Mouse (Mus musculus): ENCODE measurements around the gene Rimbp2. TPM values are rescaled to one million over a fixed set of nuclear protein-coding genes. Genes with fewer than 3 reads are reported as not detected.

Gene Rimbp2
- polyA plus RNA-seq, 1 experiment from 2014 or later: 2.2 TPM

- Histone ChIP-seq H3K4me3 (no peak overlapping the region), H3K9me3 (replicated peaks) (no peaks in the 10 kb centered on the region), H3K4me1 (no peaks in the 10 kb centered on the region), H3K9ac (no peak overlapping the region), H3K27ac (no peak overlapping the region), H3K27me3 (no peaks in the 10 kb centered on the region), H3K4me2 (replicated peaks) (no peak overlapping the region), H3K36me3 (no peaks in the 10 kb centered on the region)
- 61% methylated on average over 8 of the region's 8 CpGs for WGBS
- no peak for ATAC-seq (ENCODE audit: low FRiP score)
These were observed 119.2 kb downstream of the Rimbp2 start for GRCm38 (mm10) chr5:128834126-128834525.

GRCm38 (mm10) chr5:128822843-128823242, 130.4 kb downstream of the Rimbp2 start:
- 0 out of 2 replicates have a peak, but pooled peaks cover 3% of the 10 kb centered on the region for H3K27me3 ChIP-seq
- H3K4me2 ChIP-seq (replicated peaks): no peak overlapping the region
- no peak overlapping the region for H3K9ac ChIP-seq
- 76% methylated on average over 3 of the region's 3 CpGs for WGBS
- no peaks in the 10 kb centered on the region for H3K9me3 ChIP-seq (replicated peaks)
- H3K27ac ChIP-seq: no peak overlapping the region
- ATAC-seq (ENCODE audit: low FRiP score): no peak
- H3K4me1 ChIP-seq: peaks cover 6% of the 10 kb centered on the region; the same call in 1 of the 2 replicates
- no peak overlapping the region for H3K4me3 ChIP-seq
- no peaks in the 10 kb centered on the region for H3K36me3 ChIP-seq

DNA sequence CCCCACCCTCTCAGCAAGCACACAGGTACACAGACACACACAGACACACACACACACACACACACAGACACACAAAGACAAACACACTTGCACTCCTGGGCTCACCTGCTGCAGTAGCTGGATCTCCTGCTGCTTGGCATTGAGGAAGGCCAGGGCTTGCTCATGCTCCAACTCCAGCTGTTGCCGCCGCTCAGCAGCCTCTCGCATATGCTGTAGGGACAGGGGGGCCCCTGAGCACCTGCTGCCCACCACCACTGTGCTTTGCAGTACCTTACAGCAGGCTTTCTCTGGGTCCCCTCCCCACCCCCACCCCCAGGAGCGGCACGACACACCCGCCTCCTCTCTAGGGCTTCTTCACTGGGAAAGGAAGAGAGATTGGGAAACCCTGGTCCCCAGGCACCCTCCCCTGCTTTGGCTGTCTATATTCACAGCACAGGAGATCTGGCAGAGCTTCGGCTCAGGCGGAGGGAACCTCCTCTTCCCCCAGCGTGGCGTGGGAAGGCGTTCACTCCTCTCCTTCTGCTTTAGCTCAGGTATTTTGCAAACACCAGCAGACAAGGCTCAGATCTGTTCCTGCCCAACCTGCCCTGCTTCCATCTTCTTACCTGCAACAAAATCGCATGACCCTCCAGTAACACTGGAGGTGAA, 133.5 kb downstream of the Rimbp2 start:
- Histone ChIP-seq H3K27me3 (0 out of 2 replicates have a peak, but pooled peaks cover 3% of the 10 kb centered on the region), H3K4me1 (peaks cover 6% of the 10 kb centered on the region; the same call in 1 of the 2 replicates), H3K9me3 (replicated peaks) (no peaks in the 10 kb centered on the region), H3K4me2 (replicated peaks) (no peak overlapping the region), H3K27ac (no peak overlapping the region), H3K36me3 (no peaks in the 10 kb centered on the region), H3K9ac (no peak overlapping the region), H3K4me3 (no peak overlapping the region)
- ATAC-seq (ENCODE audit: low FRiP score): no peak
- WGBS: 56% methylated on average over 12 of the region's 12 CpGs

DNA sequence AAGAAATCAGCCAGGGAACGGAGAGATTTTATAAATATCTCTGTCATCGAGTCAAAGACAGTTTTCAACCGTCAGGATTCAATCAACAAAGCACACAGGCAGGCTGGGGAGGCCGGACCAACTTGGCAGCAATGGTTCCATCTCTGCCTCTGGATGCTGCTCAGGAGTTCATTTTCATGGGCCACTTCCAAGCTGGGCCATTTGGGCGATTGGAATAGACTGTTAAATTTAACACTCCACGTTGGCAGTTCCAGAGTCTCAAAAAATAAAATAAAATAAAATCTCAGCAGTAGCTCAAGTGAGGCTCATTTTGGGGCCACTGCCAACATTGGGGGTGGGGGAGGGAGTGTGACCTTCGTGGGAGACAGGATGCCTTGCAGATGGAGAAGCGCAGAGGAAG, 137.7 kb downstream of the Rimbp2 start:
- 71% methylated on average over 8 of the region's 8 CpGs for WGBS
- no peak overlapping the region for H3K4me3 ChIP-seq
- peaks cover 25% of the 10 kb centered on the region for H3K4me1 ChIP-seq
- H3K27me3 ChIP-seq: 0 out of 2 replicates have a peak, but pooled peaks cover 3% of the 10 kb centered on the region
- ATAC-seq (ENCODE audit: low FRiP score): no peak
- H3K27ac ChIP-seq: no peak overlapping the region
- H3K36me3 ChIP-seq: no peaks in the 10 kb centered on the region
- H3K9ac ChIP-seq: no peak overlapping the region
- H3K9me3 ChIP-seq (replicated peaks): no peaks in the 10 kb centered on the region
- H3K4me2 ChIP-seq (replicated peaks): no peak overlapping the region

DNA sequence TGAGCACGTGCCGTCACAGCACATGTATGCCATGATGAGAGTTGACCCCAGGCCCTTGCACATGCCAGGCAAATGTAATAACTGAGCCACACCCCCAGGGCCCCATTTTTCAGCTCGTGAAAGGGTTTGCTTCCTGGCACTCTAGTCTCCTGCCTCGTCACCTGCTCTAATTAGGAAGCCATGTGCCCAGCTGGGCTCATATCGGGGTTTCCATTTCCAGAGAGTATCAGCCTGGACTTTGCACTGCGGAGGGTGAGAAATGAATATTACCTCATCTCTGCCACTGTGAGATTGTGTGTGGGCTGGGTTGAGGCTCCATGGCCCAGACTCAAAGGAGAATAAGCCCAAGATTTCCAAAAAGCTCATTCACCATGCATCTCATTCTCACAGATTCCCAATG, 138.2 kb downstream of the Rimbp2 start:
- Histone ChIP-seq H3K4me3 (no peak overlapping the region), H3K27me3 (0 out of 2 replicates have a peak, but pooled peaks cover 3% of the 10 kb centered on the region), H3K27ac (no peak overlapping the region), H3K9me3 (replicated peaks) (no peaks in the 10 kb centered on the region), H3K36me3 (no peaks in the 10 kb centered on the region), H3K4me2 (replicated peaks) (no peak overlapping the region), H3K4me1 (peaks cover 31% of the 10 kb centered on the region), H3K9ac (no peak overlapping the region)
- 65% methylated on average over 6 of the region's 6 CpGs for WGBS
- no peak for ATAC-seq (ENCODE audit: low FRiP score)

GRCm38 (mm10) chr5:128813121-128813520, 140.2 kb downstream of the Rimbp2 start:
- H3K27ac ChIP-seq: no peak overlapping the region
- H3K36me3 ChIP-seq: no peaks in the 10 kb centered on the region
- ATAC-seq (ENCODE audit: low FRiP score): no peak
- peaks cover 30% of the 10 kb centered on the region for H3K4me1 ChIP-seq
- H3K9ac ChIP-seq: no peak overlapping the region
- no peak overlapping the region for H3K4me3 ChIP-seq
- no peaks in the 10 kb centered on the region for H3K9me3 ChIP-seq (replicated peaks)
- H3K27me3 ChIP-seq: no peaks in the 10 kb centered on the region
- whole genome bisulfite sequencing: 25% methylated on average over 11 of the region's 11 CpGs
- H3K4me2 ChIP-seq (replicated peaks): peak overlapping the region; percentile 14; the same call in 1 of the 2 replicates

DNA sequence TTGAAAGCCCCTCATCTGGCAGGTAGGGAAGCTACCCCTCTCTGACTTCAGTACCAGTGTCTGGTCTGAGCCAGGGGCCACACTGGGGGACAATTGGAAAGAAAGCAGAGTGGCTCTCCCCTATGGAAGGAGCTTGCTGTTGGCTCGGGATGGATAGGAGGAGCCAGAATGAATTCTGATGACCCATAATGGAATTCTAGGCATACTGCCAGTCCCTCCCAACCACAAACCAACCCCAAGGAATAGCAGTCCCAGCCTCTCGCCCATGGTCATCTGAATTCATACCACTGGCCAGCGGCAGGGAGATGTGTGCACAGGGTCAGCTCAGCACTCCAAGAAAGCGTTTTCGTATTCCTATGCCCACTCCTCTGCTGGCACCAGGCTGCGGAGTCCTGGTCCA, 141.9 kb downstream of the Rimbp2 start:
- no peak overlapping the region for H3K4me3 ChIP-seq
- H3K36me3 ChIP-seq: no peaks in the 10 kb centered on the region
- no peaks in the 10 kb centered on the region for H3K9me3 ChIP-seq (replicated peaks)
- H3K27ac ChIP-seq: no peak overlapping the region
- no peak overlapping the region for H3K4me2 ChIP-seq (replicated peaks)
- no peak for ATAC-seq (ENCODE audit: low FRiP score)
- H3K4me1 ChIP-seq: peaks cover 28% of the 10 kb centered on the region
- no peaks in the 10 kb centered on the region for H3K27me3 ChIP-seq
- H3K9ac ChIP-seq: no peak overlapping the region
- 80% methylated on average over 6 of the region's 6 CpGs for WGBS

DNA sequence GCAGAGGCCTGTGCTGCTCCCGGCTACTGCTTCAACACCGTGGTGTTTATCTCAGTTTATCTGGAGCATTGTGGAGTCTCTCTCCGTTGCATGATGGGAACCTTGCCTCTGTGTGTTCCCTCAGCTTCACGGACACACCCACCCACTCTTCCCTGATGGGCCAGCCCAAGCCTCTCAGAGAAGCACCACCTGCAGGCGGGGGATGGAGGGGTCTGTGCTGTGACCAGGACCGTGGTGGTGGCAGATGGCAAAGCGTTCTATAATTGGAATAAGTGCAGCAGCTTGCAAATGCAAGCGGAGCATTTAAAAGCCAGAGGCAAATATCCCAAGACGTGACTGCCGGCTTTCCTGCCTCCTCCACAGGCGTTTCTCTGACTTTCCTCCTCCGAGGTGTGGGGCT, 143.3 kb downstream of the Rimbp2 start:
- Histone ChIP-seq H3K4me1 (peaks cover 28% of the 10 kb centered on the region), H3K4me2 (replicated peaks) (no peak overlapping the region), H3K27me3 (no peaks in the 10 kb centered on the region), H3K9me3 (replicated peaks) (no peaks in the 10 kb centered on the region), H3K27ac (peak overlapping the region; percentile 49), H3K4me3 (no peak overlapping the region), H3K9ac (no peak overlapping the region), H3K36me3 (no peaks in the 10 kb centered on the region)
- 57% methylated on average over 12 of the region's 12 CpGs for WGBS
- peak; percentile 49; the same call in 1 of the 2 replicates for ATAC-seq (ENCODE audit: low FRiP score)

GRCm38 (mm10) chr5:128809406-128809805, 143.9 kb downstream of the Rimbp2 start:
- Histone ChIP-seq H3K4me1 (peaks cover 28% of the 10 kb centered on the region), H3K4me3 (no peak overlapping the region), H3K36me3 (no peaks in the 10 kb centered on the region), H3K27me3 (no peaks in the 10 kb centered on the region), H3K9me3 (replicated peaks) (no peaks in the 10 kb centered on the region), H3K27ac (peak overlapping the region; percentile 49; the same call in 1 of the 2 replicates), H3K9ac (no peak overlapping the region), H3K4me2 (replicated peaks) (no peak overlapping the region)
- no peak for ATAC-seq (ENCODE audit: low FRiP score)
- 55% methylated on average over 5 of the region's 5 CpGs for WGBS

GRCm38 (mm10) chr5:128808547-128809182, 144.6 kb downstream of the Rimbp2 start:
- no peak overlapping the region for H3K4me3 ChIP-seq
- H3K4me2 ChIP-seq (replicated peaks): no peak overlapping the region
- H3K36me3 ChIP-seq: no peaks in the 10 kb centered on the region
- WGBS: 66% methylated on average over 9 of the region's 9 CpGs
- no peak overlapping the region for H3K27ac ChIP-seq
- no peak for ATAC-seq (ENCODE audit: low FRiP score)
- H3K4me1 ChIP-seq: peaks cover 26% of the 10 kb centered on the region
- no peaks in the 10 kb centered on the region for H3K9me3 ChIP-seq (replicated peaks)
- no peaks in the 10 kb centered on the region for H3K27me3 ChIP-seq
- no peak overlapping the region for H3K9ac ChIP-seq

DNA sequence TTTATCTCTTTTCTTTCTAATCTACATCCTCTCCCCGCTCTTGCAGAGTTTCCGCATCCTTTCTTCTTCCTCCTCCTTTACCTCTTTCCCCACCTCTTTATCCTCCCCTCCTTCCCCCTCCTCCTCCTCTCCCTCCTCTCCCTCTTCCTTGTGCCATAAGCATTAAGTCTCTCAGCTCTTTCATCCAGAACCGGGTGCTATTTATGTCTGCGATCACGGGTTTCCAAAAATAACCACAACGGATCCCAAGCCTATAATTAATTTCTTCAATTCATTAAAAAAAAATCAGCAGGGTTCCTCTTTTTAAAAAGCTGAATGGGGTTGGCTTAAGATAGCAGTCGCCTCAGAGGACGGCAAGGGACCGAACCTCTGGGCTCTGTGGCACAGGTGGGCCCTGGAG, 145.9 kb downstream of the Rimbp2 start:
- no peak overlapping the region for H3K27ac ChIP-seq
- no peaks in the 10 kb centered on the region for H3K36me3 ChIP-seq
- no peak overlapping the region for H3K4me3 ChIP-seq
- H3K9me3 ChIP-seq (replicated peaks): no peaks in the 10 kb centered on the region
- WGBS: 88% methylated on average over 9 of the region's 9 CpGs
- peaks cover 18% of the 10 kb centered on the region for H3K4me1 ChIP-seq
- ATAC-seq (ENCODE audit: low FRiP score): no peak
- no peak overlapping the region for H3K4me2 ChIP-seq (replicated peaks)
- H3K27me3 ChIP-seq: no peaks in the 10 kb centered on the region
- H3K9ac ChIP-seq: no peak overlapping the region

DNA sequence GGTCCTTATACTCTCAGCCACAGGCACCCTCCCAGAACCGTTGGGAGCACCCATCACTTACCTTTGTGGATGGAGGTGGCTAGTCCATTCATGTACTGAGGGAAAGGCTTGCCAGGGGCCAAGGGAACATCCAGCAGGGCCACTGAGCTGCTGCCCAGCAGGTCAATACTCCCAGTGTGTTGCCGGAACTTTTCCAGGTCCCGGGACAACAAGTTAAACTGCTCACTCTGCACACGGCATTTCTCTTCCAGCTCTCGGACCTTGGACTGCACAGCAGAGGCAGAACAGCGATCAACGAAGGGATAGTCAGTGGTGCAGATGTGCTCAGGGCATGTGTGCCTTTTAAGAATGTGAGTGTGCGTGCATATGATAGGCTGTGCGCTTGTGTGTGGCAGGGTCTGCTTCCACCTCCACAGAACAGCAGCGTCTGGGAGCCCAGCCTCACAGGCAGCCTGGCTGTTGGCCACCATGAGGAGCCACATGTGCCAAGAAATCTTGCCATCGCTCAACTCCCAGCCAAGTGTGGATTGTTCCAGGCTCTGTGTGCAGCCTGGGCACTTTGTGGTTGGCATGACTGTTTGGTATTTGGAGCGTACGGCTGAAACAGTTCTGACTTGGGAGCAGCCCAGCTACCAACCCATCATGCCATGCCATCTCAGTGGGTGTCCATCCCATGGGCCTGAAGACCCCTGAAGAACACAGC, 146.8 kb downstream of the Rimbp2 start:
- no peaks in the 10 kb centered on the region for H3K36me3 ChIP-seq
- H3K4me1 ChIP-seq: peaks cover 13% of the 10 kb centered on the region
- H3K4me2 ChIP-seq (replicated peaks): no peak overlapping the region
- 89% methylated on average over 13 of the region's 13 CpGs for WGBS
- no peaks in the 10 kb centered on the region for H3K27me3 ChIP-seq
- H3K4me3 ChIP-seq: no peak overlapping the region
- 0 out of 2 replicates have a peak, but pooled peaks cover 2% of the 10 kb centered on the region for H3K9me3 ChIP-seq (replicated peaks)
- H3K9ac ChIP-seq: no peak overlapping the region
- no peak overlapping the region for H3K27ac ChIP-seq
- no peak for ATAC-seq (ENCODE audit: low FRiP score)

Measured in hindbrain, embryonic 12.5 days (tissue).